Mouse (Mus musculus) adrenal gland, adult 18-20 months (tissue): ENCODE results near the gene March10. TPM values are rescaled to one million over a fixed set of nuclear protein-coding genes. Genes with fewer than 3 reads are reported as not detected.

ENCODE experiments used
- DNase-seq, 2 experiments: peaks; one replicate each; pipeline ENCODE4 v3.0.0; 2021 to 2022; ENCODE audit warnings: low spot score in 2 of 2
- total RNA-seq, 2 experiments: library from RNA; stranded (reverse); gene quantifications; 1 replicate in 1 of 2; 2 replicates in 1 of 2; pipeline ENCODE4 v1.2.3; 2021

March10 gene
- total RNA-seq, 2 experiments from 2014 or later, result not detected

DNA sequence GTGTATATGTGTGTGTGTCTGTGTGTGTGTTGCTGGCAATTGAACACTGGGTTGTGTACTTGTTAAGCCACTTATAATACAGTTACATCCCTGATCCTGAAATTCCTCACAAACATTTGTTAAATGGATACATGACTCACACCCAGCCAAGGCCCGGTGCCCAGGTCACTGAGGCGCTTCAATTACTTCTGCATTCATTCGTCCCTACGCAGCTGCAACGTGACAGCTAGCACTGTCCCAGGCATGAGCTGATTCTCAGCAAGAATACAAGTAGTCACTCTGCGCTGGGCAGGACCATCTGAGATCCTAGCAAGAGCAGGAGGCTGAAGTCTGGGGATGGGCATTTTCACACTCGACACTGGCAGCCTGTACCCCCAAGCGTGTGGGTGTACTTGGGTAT is 141.2 kb downstream of the March10 start:
- DNase-seq, result no peak

DNA sequence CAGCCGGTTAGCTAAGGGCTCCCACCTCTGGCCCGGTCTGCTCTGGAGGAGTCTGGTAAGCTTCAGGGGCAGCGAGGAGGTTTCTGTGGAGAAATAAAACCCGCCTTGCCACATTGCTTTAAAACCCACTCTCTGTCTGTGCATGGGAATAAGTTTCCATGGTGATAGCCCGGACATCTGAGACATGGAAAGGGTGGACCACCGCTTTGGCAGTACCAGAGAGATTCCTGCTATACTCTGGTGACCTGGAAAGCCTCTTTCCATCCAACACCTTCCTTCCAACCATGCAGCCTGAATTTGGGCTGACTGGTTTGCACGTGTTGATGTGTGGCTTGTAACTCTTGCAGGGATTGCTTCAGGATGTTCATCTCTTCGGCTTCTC is 142.9 kb downstream of the March10 start:
- DNase-seq, result no peak

DNA sequence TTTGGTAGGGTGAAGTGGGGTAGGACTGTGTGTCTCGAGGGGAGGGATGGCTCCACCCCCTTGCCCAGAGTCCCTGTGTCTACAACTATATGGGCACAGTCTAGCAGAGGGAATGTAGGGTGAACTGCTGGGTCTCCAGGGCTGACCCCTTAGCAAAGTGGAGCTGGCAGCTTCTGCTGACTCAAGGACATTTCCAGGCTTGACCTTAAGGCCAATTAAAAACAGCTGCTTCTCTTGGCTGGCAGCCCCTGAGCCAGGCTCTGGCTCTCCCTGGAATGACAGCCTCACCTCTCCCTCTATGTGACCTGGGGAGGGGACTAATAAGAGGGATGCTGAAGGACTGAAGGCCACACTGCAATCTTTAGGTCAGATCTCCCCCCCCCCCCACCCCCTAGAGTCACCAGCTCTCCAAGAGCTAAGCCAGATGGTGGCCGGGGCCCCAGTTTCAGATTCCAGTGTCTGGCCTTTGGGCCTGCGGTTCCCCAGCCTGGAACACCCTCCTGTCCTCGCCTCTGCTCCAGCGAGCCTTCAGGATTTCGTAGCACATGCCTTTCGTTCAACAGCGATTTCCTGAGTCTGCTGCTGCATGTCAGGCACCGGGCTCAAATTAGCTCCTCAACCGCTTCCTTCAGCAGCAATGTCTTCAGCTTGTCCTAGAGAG is 143.4 kb downstream of the March10 start:
- no peak for DNase-seq

DNA sequence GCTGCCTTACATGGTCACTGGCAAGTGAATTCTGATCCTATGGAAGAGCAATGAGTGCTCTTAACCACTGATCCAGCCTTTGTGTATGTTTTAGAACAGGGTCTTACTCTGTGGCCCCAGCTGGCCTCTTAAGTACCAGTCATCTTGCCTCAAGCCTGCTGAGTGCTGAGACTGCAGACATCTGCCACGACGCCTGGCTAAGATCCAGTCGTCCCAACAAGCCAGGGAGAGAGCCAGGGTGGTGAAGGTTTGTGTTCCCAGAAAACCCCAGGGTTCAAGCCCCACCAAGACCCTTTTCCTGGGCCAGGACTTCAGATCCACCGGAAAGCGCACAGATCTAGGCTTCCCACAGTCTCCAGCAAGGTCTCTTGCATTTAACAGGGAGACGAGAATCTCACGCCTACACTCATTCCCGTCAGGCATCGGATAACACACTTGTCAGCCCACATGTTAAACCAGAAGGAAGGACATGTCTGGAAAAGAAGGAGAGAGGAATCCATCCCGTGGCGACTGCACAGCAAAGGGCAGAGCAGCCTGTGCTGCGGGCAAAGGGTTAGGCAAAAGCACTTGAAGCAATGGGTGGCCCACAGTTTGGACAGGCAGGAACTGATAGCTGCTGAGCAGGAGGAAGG is 144.1 kb downstream of the March10 start:
- DNase-seq, result no peak

DNA sequence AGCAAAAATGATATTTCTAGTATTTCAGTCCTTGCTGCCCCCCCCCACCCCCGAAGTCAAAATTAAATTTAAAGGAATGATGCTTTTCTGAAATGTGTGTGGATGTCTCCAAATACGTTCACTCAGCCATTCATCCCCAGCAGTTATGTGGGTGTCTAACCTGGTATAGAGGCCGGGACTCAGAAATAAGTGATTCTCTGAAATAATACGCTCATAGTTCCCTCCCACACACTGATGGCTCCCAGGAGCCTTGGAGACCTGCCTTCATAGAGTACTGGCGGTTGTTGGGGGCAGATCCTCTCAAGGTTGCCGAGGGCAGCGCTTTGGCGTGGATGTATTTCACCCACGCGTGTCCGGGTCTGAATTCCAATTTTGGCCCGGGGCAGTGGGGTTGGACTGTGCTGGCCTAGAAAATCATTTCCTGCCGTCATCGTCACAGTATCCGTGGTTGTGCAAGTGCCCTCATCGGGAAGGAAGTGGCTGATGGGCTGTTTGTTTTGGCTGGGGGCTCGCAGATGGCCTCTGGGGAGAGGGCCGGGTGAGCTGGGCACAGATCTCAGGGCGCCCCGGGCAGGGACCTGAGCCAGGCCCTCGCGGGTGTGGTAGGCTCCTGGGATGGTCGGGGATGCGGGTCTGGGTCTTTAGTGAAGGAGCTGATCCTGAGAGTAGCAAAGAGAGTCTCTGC is 145.1 kb downstream of the March10 start:
- peak; percentile 16 to 46 for DNase-seq

Other genes with a start within 250 kb of the March10 start
- 10 to 100 TPM; 15.2 to 18.3 TPM for gene Mrc2, start 164.1 kb downstream of the March10 start, total RNA-seq
- 10 to 100 TPM; 10.6 to 16.0 TPM for gene Tanc2, start 133.3 kb upstream of the March10 start, total RNA-seq